Mouse (Mus musculus) forebrain, postnatal 0 days (tissue): ENCODE measurements around the gene Abca2. TPM values are rescaled to one million over a fixed set of nuclear protein-coding genes. Genes with fewer than 3 reads are reported as not detected.

Experiments used
- ATAC-seq: fragments of 200-750 bp; cut with Nextera tagmentation; 2 replicates; pipeline ENCODE4 v1.8.0; 2017; ENCODE audit warnings: mild to moderate bottlenecking, moderate library complexity
- DNase-seq: peaks from one replicate; pipeline ENCODE4 v3.0.0-alpha.2; 2015
- H3K27ac ChIP-seq: fragments of 300-500 bp; sonication (generic); 2 replicates; pipeline ENCODE4 v1.5.1; 2014; ENCODE audit warnings: low read depth, mild to moderate bottlenecking, antibody characterized with exemption, low read length, moderate library complexity, mixed read lengths
- H3K27me3 ChIP-seq: fragments of 300-500 bp; sonication (generic); 2 replicates; pipeline ENCODE4 v1.6.1; 2014; ENCODE audit warnings: mild to moderate bottlenecking, low read length, mixed read lengths; ENCODE audit not compliant: insufficient read depth
- H3K36me3 ChIP-seq: fragments of 300-500 bp; sonication (generic); 2 replicates; pipeline ENCODE4 v1.6.1; 2014; ENCODE audit warnings: mild to moderate bottlenecking, moderate library complexity; ENCODE audit not compliant: insufficient read depth
- H3K4me1 ChIP-seq: fragments of 300-500 bp; sonication (generic); 2 replicates; pipeline ENCODE4 v1.6.1; 2014; ENCODE audit warnings: antibody characterized with exemption; ENCODE audit not compliant: insufficient read depth
- H3K4me2 ChIP-seq: fragments of 300-500 bp; sonication (generic); 2 replicates; pipeline ENCODE4 v1.6.1; 2014; ENCODE audit warnings: low read depth, mild to moderate bottlenecking, moderate library complexity
- H3K4me3 ChIP-seq: fragments of 300-500 bp; sonication (generic); 2 replicates; pipeline ENCODE4 v1.5.1; 2014; ENCODE audit warnings: low read depth, low read length, mixed read lengths
- H3K9ac ChIP-seq: fragments of 300-500 bp; sonication (generic); 2 replicates; pipeline ENCODE4 v1.6.1; 2014; ENCODE audit warnings: mild to moderate bottlenecking
- H3K9me3 ChIP-seq: fragments of 300-500 bp; sonication (generic); 2 replicates; pipeline ENCODE4 v1.6.1; 2016; ENCODE audit warnings: low read length
- CTCF ChIP-seq: sonication (generic); IDR thresholded peaks from 2 replicates; pipeline ENCODE4 v1.5.1; 2016; ENCODE audit warnings: antibody characterized with exemption, control low read depth, low read depth
- WGBS: fragments of 180-500 bp; shearing (Covaris S2); extraction: QIAGEN DNeasy Blood & Tissue Kit; methylation state at CpG from one replicate; pipeline ENCODE4 v1.1.7; 2014; 5-methylcytosine and 5-hydroxymethylcytosine counted together
- polyA plus RNA-seq: library from polyadenylated mRNA; unstranded; fragments of >200 nt; fragmentation: Nextera tagmentation; extraction: Ambion mirVana; gene quantifications from 2 replicates; pipeline ENCODE4 v1.2.1, GENCODE M21; 2015
- total RNA-seq: library from RNA; depleted of rRNA; stranded (reverse); fragments of >200 nt; gene quantifications from 2 replicates; pipeline ENCODE4 v1.2.3, GENCODE M21; 2014

Gene Abca2
- total and polyA plus RNA-seq, 2 experiments from 2014 or later, result 10.5 to 67.4 TPM

GRCm38 (mm10) chr2:25432326-25433098, 4.0 kb downstream of the Abca2 start:
- H3K9ac ChIP-seq, result no peak overlapping the region
- H3K27me3 ChIP-seq, result no peaks in the 10 kb centered on the region
- no peak for TF ChIP-seq CTCF
- ATAC-seq (no peak), DNase-seq (no peak)
- H3K4me3 ChIP-seq, result no peak overlapping the region
- H3K4me1 ChIP-seq, result peaks cover 4% of the 10 kb centered on the region
- no peaks in the 10 kb centered on the region for H3K9me3 ChIP-seq
- WGBS, result 87% methylated on average over 11 of the region's 11 CpGs
- H3K27ac ChIP-seq, result no peak overlapping the region
- no peak overlapping the region for H3K4me2 ChIP-seq
- peaks cover 46% of the 10 kb centered on the region for H3K36me3 ChIP-seq

GRCm38 (mm10) chr2:25433101-25433500, 4.6 kb downstream of the Abca2 start:
- Histone ChIP-seq H3K27ac (no peak overlapping the region), H3K4me1 (peaks cover 4% of the 10 kb centered on the region), H3K27me3 (no peaks in the 10 kb centered on the region), H3K9ac (no peak overlapping the region), H3K9me3 (no peaks in the 10 kb centered on the region), H3K4me3 (no peak overlapping the region), H3K4me2 (no peak overlapping the region), H3K36me3 (peaks cover 52% of the 10 kb centered on the region)
- TF ChIP-seq CTCF, result no peak
- DNase-seq, result no peak
- no peak for ATAC-seq
- 92% methylated on average over 17 of the region's 17 CpGs for WGBS

GRCm38 (mm10) chr2:25434292-25434691, 5.8 kb downstream of the Abca2 start:
- H3K9ac ChIP-seq, result no peak overlapping the region
- H3K36me3 ChIP-seq, result peaks cover 63% of the 10 kb centered on the region
- H3K27me3 ChIP-seq, result no peaks in the 10 kb centered on the region
- DNase-seq, result no peak
- H3K4me1 ChIP-seq, result peaks cover 3% of the 10 kb centered on the region
- no peaks in the 10 kb centered on the region for H3K9me3 ChIP-seq
- ATAC-seq, result no peak
- WGBS, result 87% methylated on average over 8 of the region's 8 CpGs
- H3K4me3 ChIP-seq, result no peak overlapping the region
- H3K27ac ChIP-seq, result no peak overlapping the region
- no peak overlapping the region for H3K4me2 ChIP-seq
- no peak for TF ChIP-seq CTCF

GRCm38 (mm10) chr2:25436286-25436820, 7.8 kb downstream of the Abca2 start:
- H3K9me3 ChIP-seq, result no peaks in the 10 kb centered on the region
- WGBS, result 96% methylated on average over 10 of the region's 10 CpGs
- ATAC-seq (no peak), DNase-seq (no peak)
- no peak overlapping the region for H3K4me3 ChIP-seq
- peaks cover 84% of the 10 kb centered on the region for H3K36me3 ChIP-seq
- no peak for TF ChIP-seq CTCF
- H3K9ac ChIP-seq, result no peak overlapping the region
- no peak overlapping the region for H3K4me2 ChIP-seq
- no peaks in the 10 kb centered on the region for H3K4me1 ChIP-seq
- H3K27ac ChIP-seq, result no peak overlapping the region
- H3K27me3 ChIP-seq, result no peaks in the 10 kb centered on the region

GRCm38 (mm10) chr2:25441067-25441466, 12.6 kb downstream of the Abca2 start:
- ATAC-seq (no peak), DNase-seq (no peak)
- H3K4me1 ChIP-seq, result no peaks in the 10 kb centered on the region
- peaks cover 98% of the 10 kb centered on the region for H3K36me3 ChIP-seq
- H3K4me3 ChIP-seq, result no peak overlapping the region
- WGBS, result 87% methylated on average over 20 of the region's 20 CpGs
- TF ChIP-seq CTCF, result no peak
- no peaks in the 10 kb centered on the region for H3K27me3 ChIP-seq
- H3K9ac ChIP-seq, result no peak overlapping the region
- no peak overlapping the region for H3K4me2 ChIP-seq
- H3K9me3 ChIP-seq, result no peaks in the 10 kb centered on the region
- no peak overlapping the region for H3K27ac ChIP-seq

- Histone ChIP-seq H3K9me3 (no peaks in the 10 kb centered on the region), H3K9ac (no peak overlapping the region), H3K4me1 (no peaks in the 10 kb centered on the region), H3K27me3 (no peaks in the 10 kb centered on the region), H3K36me3 (peaks cover 98% of the 10 kb centered on the region), H3K27ac (no peak overlapping the region), H3K4me2 (no peak overlapping the region), H3K4me3 (no peak overlapping the region)
- no peak for TF ChIP-seq CTCF
- DNase-seq (no peak), ATAC-seq (no peak)
- WGBS, result 93% methylated on average over 14 of the region's 14 CpGs
These were observed 14.2 kb downstream of the Abca2 start for GRCm38 (mm10) chr2:25442682-25443081.

GRCm38 (mm10) chr2:25450853-25451647, 22.5 kb downstream of the Abca2 start:
- no peak for TF ChIP-seq CTCF
- 89% methylated on average over 8 of the region's 8 CpGs for WGBS
- H3K27ac ChIP-seq, result no peak overlapping the region
- ATAC-seq (no peak), DNase-seq (no peak)
- no peaks in the 10 kb centered on the region for H3K27me3 ChIP-seq
- no peaks in the 10 kb centered on the region for H3K4me1 ChIP-seq
- H3K4me2 ChIP-seq, result no peak overlapping the region
- H3K36me3 ChIP-seq, result peaks cover 29% of the 10 kb centered on the region
- no peak overlapping the region for H3K4me3 ChIP-seq
- H3K9ac ChIP-seq, result no peak overlapping the region
- no peaks in the 10 kb centered on the region for H3K9me3 ChIP-seq
